Mouse (Mus musculus) small intestine, adult 2 months (tissue): ENCODE results near the gene Dna2. TPM values are rescaled to one million over a fixed set of nuclear protein-coding genes. Genes with fewer than 3 reads are reported as not detected.

Experiments used
- H3K27ac ChIP-seq: fragments of 200-500 bp; 2 replicates; pipeline ENCODE4 v1.5.1; 2012; ENCODE audit warnings: low read depth, low read length, control low read depth, inconsistent platforms; ENCODE audit not compliant: insufficient read depth
- H3K27me3 ChIP-seq: fragments of 200-500 bp; 2 replicates; pipeline ENCODE4 v1.6.1; 2012; ENCODE audit warnings: mild to moderate bottlenecking, moderate library complexity, low read length, inconsistent platforms; ENCODE audit not compliant: control insufficient read depth, insufficient read depth
- H3K36me3 ChIP-seq: fragments of 200-500 bp; 2 replicates; pipeline ENCODE4 v1.6.1; 2012; ENCODE audit warnings: mild to moderate bottlenecking, low read length, control low read depth, inconsistent platforms; ENCODE audit not compliant: control insufficient read depth, insufficient read depth
- H3K4me1 ChIP-seq: fragments of 200-500 bp; 2 replicates; pipeline ENCODE4 v1.6.1; 2012; ENCODE audit warnings: low read length, inconsistent platforms, mixed read lengths; ENCODE audit not compliant: control insufficient read depth, insufficient read depth, insufficient read length
- H3K4me3 ChIP-seq: fragments of 200-500 bp; 2 replicates; pipeline ENCODE4 v1.5.1; 2012; ENCODE audit warnings: low read depth, mild to moderate bottlenecking, control low read depth, inconsistent platforms, low read length, moderate library complexity
- CTCF ChIP-seq: fragments of 200-500 bp; IDR thresholded peaks from 2 replicates; pipeline ENCODE4 v1.5.1; 2012; ENCODE audit warnings: low read depth, mild to moderate bottlenecking, control low read depth, inconsistent platforms, low read length, moderate library complexity, mixed read lengths; ENCODE audit not compliant: insufficient replicate concordance, insufficient read length; ENCODE audit errors: extremely low read depth
- POLR2A ChIP-seq: fragments of 200-500 bp; IDR thresholded peaks from 2 replicates; pipeline ENCODE4 v1.6.1; 2012; ENCODE audit warnings: low read depth, mild to moderate bottlenecking, control low read depth, inconsistent platforms, low read length, moderate library complexity
- WGBS: fragments of 180-500 bp; shearing (Covaris S2); methylation state at CpG from one replicate; pipeline ENCODE4 v1.1.7; 2018; 5-methylcytosine and 5-hydroxymethylcytosine counted together
- polyA plus RNA-seq: library from polyadenylated mRNA; depleted of rRNA; stranded (reverse); fragments of >200 nt; gene quantifications from 2 replicates; pipeline ENCODE4 v1.2.3, GENCODE M21; 2012

Gene Dna2
- polyA plus RNA-seq, 1 experiment = 3.0 TPM

- TF ChIP-seq POLR2A (no peak), CTCF (no peak)
- WGBS = 93% methylated on average over 9 of the region's 9 CpGs
- Histone ChIP-seq H3K4me3 (no peak overlapping the region), H3K27me3 (no peaks in the 10 kb centered on the region), H3K4me1 (no peaks in the 10 kb centered on the region), H3K36me3 (peaks cover 44% of the 10 kb centered on the region), H3K27ac (no peak overlapping the region)
Observed at GRCm38 (mm10) chr10:63004556-63004955, 57.7 kb downstream of the Dna2 start.

- WGBS = 46% methylated on average over 3 of the region's 3 CpGs
Observed at GRCm38 (mm10) chr10:63008193-63008592, 61.4 kb downstream of the Dna2 start.

GRCm38 (mm10) chr10:63010268-63010667 is 63.4 kb downstream of the Dna2 start:
- no peak overlapping the region for H3K4me3 ChIP-seq
- WGBS = 76% methylated on average over 4 of the region's 4 CpGs
- H3K27ac ChIP-seq = no peak overlapping the region
- H3K36me3 ChIP-seq = peaks cover 44% of the 10 kb centered on the region
- no peaks in the 10 kb centered on the region for H3K27me3 ChIP-seq
- TF ChIP-seq CTCF (no peak), POLR2A (no peak)
- H3K4me1 ChIP-seq = no peaks in the 10 kb centered on the region

More at GRCm38 (mm10) chr10:63008193-63008592, 61.4 kb downstream of the Dna2 start:
- no peak for TF ChIP-seq CTCF
- no peak for TF ChIP-seq POLR2A
- Histone ChIP-seq H3K36me3 (peaks cover 44% of the 10 kb centered on the region), H3K4me1 (no peaks in the 10 kb centered on the region), H3K27ac (no peak overlapping the region), H3K4me3 (no peak overlapping the region), H3K27me3 (no peaks in the 10 kb centered on the region)

- H3K4me3 ChIP-seq = no peak overlapping the region
- 84% methylated on average over 6 of the region's 6 CpGs for WGBS
- H3K27me3 ChIP-seq = no peaks in the 10 kb centered on the region
- TF ChIP-seq POLR2A = no peak
- TF ChIP-seq CTCF = no peak
- H3K27ac ChIP-seq = no peak overlapping the region
- no peaks in the 10 kb centered on the region for H3K4me1 ChIP-seq
- peaks cover 49% of the 10 kb centered on the region for H3K36me3 ChIP-seq
Observed at GRCm38 (mm10) chr10:63011556-63011955, 64.7 kb downstream of the Dna2 start.

GRCm38 (mm10) chr10:63013476-63013875 is 66.7 kb downstream of the Dna2 start:
- no peak for TF ChIP-seq CTCF
- no peak for TF ChIP-seq POLR2A
- WGBS = 67% methylated on average over 3 of the region's 3 CpGs

GRCm38 (mm10) chr10:63014168-63014567 is 67.3 kb downstream of the Dna2 start:
- no peak for TF ChIP-seq POLR2A
- no peak for TF ChIP-seq CTCF
- H3K4me3 ChIP-seq = no peak overlapping the region
- H3K36me3 ChIP-seq = peaks cover 55% of the 10 kb centered on the region
- H3K4me1 ChIP-seq = no peaks in the 10 kb centered on the region
- H3K27ac ChIP-seq = no peak overlapping the region
- WGBS = 91% methylated on average over 9 of the region's 9 CpGs
- no peaks in the 10 kb centered on the region for H3K27me3 ChIP-seq

More at GRCm38 (mm10) chr10:63013476-63013875, 66.7 kb downstream of the Dna2 start:
- no peaks in the 10 kb centered on the region for H3K4me1 ChIP-seq
- peaks cover 55% of the 10 kb centered on the region for H3K36me3 ChIP-seq
- H3K27ac ChIP-seq = no peak overlapping the region
- H3K27me3 ChIP-seq = no peaks in the 10 kb centered on the region
- H3K4me3 ChIP-seq = no peak overlapping the region

GRCm38 (mm10) chr10:63019304-63019703 is 72.5 kb downstream of the Dna2 start:
- Histone ChIP-seq H3K4me1 (peaks cover 3% of the 10 kb centered on the region; the same call in 1 of the 2 replicates), H3K4me3 (no peak overlapping the region), H3K27me3 (no peaks in the 10 kb centered on the region), H3K27ac (no peak overlapping the region), H3K36me3 (peaks cover 29% of the 10 kb centered on the region)
- 85% methylated on average over 6 of the region's 6 CpGs for WGBS
- no peak for TF ChIP-seq CTCF
- TF ChIP-seq POLR2A = no peak
